Mouse (Mus musculus) adipocyte (in vitro differentiated cells): ENCODE data around the gene Rhoj.
"Not testable (repeated sequence)": the region's sequence is repeated elsewhere in the genome, so short reads cannot be mapped to it uniquely, and the experiment has no call there.

Experiments
- DNase-seq: peaks from one replicate; pipeline ENCODE4 v3.0.0-alpha.2; 2016; ENCODE audit warnings: low spot score

Rhoj gene

DNA sequence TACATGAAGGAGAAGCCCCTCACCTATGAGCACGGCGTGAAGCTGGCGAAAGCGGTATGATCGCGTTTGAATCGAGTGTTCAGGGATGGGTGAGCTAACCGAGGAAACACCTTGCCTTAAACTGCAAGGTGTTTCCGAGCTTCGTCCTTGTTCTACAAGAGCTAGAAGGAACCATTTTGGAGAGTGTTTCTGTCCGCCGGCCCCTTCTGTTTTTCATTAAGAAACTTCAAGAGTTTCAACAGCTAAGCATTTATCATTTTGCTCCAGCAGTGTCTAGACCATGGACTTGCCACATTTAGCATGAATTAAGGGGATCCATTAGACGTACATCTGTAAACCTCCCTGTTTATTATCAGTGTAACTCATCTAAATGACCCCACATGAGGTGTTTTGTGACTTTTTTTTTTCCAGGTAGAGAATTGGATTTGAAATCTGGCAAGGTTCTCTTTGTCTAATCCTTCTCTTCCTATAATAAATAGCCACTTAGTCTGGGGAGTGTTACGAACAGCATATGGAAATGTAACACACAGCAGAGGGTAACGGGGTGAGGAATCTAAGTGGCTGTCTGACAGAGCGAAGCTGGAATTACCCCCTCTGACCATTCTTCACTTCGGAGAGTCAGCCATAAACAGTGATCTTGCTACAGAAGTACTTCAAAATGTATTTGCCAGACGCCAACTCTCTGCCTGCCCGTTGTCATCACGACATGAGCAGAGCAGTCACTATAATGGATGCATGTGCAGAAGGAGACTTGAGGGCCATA, 86.1 kb downstream of the Rhoj start:
- no peak for DNase-seq

DNA sequence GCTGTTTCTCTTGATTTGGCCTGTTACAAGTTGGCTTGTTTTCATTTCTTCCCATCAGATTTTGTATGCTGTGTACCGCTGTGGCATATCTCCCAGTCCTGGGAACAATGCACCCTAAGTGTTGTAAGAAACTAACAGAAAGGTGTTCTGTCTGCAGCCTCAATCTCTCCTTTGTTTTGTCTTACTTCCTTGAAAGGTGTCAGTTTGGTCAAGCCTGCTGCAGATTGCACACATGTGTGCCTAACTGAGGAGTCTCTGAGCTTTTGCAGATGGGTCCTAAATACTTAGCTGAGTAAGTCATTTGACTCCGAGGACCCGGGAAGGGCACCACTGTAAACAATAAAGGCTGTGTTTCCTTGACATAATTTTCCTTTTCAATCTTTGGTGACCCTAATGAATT, 88.5 kb downstream of the Rhoj start:
- DNase-seq: no peak

DNA sequence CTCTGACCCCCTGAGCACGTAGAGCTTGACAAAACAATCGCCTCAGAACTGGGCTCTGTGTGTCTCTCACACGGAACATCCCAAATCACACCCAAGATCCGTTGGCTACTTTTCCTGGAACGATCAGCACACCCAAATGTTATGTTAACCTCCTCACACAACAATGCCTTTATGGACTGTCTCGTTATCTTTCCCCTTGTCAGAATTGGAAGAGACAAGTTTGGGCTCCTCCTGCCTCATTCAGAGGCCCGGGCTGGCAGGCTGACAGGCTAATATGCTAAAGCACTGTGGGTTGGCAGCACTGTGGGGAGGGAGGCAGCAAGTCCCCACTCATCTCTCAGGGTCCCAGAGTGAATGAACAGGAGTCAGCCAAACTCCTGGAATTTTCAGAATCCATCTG, 89.0 kb downstream of the Rhoj start:
- no peak for DNase-seq

DNA sequence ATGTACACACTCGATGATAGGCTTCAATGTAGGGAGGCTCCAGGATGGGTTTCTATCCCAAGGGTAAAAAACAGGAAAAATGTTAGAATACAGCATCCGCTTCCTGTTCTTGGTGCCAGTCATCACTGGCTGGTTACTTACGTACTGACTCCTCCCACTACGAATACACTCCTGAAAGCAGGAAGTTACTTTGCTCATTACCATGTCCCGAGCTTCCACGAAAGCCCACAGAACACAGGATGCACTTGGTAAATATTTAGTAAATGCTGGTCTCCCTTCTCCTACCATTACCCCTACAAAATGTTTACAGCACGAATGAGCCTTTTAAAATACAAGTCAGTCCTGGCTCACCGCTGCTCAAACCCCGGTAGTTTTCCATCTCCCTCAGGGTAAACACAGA, 104.8 kb downstream of the Rhoj start:
- DNase-seq: no peak

DNA sequence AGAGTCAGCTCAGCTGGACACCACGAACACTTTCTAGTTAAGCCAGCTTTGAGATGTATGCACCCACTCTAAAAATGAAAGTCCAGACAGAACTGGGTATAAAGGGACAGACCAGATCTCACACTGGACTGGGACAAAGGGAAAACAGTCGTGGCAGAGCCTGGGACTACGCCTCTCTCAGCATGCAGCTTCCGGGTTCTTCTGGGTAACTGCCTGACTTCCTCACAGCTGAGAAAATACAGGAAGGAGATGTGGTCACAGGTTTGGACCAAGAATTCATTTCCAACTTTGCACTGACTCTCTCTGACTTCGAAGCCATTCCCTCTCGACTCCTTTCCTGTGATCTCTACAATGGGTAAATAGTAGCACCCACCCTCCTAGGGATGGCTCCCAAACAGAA, 106.9 kb downstream of the Rhoj start:
- peak; percentile 27 for DNase-seq

DNA sequence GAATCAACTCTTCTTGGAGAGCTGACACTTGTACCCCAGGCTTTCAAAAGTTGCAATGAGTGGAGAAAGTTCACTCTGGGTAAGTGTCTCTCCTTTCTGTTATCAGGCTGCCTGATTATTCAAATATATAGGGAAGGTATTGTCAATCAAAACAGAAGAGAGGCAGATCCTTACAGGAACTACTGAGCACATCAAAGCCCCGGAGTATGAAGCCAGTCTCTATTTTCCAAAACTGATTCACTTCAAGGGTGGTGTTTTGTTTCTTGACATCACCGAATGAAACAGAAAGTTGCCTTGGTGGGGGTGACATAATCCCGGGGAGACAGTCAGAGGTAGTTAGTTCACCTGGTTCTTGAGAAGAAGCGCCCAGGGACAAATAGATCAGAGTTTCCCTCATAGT, 108.6 kb downstream of the Rhoj start, which contains the start of gene Gphb5:
TSS of gene Gphb5 (minus strand) at position 101 of the 400 bp plus-strand sequence.
- no peak for DNase-seq

DNA sequence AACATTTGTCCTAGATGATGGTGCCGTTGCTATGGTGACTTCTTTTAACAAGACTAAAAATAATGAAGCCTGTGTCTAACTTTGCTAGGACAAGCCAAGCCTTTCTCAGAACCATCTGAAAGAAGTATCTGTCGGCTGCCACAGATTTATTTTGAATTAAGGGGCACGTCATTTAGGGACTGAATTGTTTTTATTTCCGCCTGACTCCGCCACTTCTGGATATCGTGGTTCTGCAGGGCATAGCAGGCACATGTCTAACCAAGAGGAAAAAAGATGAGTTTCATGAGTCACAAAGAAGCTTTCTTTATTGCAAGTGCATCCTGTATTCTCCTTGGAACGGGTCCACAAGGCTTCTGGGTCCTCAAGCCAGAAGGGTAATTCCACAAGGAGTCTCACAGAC, 116.2 kb downstream of the Rhoj start:
- no peak for DNase-seq

DNA sequence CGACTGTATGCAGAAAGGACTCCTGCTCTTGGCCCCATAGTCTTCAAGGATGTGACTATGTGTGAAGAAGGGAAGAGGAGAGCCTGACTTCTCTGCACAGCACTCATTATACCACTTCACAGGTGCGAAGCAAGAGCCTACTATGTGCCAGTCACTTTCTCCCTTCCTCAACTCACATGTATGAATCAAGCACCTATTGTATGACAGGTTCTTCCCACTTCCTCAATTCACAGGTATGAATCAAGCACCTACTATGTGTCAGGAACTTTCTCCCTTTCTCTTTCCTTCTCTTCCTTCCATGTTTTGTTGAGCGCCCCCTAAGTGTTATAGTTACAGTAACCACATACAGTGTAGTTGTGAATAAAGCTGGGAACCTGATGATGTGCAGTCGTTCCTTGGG, 116.7 kb downstream of the Rhoj start:
- DNase-seq: no peak

DNA sequence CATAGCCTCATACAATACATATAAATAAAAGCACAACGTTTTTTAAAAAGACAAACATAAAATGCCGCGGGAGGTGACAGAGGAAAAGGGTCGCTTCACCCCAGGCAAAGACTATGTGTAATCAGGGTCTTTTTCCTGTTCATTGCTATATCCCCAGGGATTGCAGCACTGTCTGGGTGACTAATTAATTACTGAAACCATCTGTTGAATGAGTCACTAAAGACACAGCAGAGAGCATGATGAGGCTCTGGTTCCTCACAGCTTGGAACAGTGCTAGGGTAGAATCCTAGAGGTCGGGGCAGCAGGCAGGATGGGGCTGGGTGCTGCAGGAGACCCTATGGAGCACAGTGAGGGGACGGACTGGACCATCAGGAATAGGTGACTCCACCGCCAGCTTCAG, 117.8 kb downstream of the Rhoj start:
- DNase-seq: no peak

DNA sequence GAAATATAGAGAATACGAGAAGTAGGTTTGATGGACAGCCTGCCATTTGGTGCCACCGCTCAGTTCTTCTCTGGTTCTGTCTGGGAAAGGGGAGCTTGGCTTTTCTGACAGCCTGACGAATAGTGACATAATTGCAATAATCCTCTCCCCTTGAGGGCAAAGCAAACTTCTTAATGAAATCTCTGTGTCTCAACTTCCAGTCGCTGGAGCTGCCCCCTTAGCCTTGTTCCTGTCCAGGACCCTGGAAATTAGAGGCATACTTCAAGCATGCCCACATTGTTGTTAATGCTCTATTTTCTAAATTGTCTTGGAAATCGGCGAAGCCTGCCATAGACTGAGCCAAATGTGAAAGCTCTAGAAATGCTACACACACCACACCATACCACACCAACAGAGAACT, 120.6 kb downstream of the Rhoj start:
- no peak for DNase-seq

DNA sequence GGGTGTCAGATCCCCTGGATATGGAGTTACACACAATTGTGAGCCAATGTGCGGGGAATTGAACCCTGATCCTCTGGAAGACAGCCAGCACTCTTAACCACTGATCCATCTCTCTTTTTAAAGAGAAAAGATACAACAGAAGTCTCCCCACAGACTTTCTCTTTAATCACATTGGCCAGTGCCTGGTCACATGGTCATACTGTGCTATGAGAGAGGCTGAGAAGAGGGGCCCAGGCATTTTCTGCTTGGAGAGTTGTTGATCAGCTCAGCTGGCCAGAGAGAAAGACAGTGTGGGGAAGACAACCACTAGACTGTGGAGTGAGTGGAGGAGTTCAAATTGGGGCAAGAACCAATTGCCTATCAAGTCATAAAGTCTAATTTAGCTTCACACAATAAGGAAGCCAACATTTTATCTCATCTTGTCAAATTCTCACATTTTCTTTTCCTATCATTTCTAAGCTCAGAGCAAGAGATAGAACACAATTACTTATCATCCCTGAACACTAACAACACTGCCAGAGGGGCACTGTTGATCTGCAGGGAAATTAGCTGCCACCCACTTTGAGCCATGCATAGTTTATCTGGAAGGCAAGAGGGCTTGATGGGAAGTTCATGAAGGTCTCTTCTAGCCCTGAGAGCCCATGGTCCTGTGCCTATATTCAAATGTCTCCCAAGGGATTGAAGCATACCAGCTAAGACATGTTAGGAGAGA, 121.7 kb downstream of the Rhoj start:
- no peak for DNase-seq

DNA sequence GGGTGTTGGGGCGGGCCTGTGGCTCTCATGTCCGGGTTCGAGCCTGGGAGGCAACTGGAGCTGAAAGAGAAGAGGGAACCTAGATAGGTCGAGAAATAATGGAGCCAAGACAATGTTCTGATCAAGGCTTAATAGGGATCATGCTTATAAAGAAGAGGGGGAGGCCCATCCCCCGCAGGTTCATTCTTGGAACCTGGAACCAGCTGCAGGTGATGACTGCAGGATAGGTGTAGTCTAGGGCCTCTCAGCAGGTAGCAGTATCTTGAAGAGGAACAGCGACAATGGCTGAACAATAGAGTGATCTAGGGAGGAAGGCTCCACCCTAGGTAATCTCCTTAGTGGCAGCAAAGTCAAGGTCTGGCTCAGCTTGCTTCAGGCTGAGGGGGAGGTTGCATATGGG, 124.3 kb downstream of the Rhoj start:
- DNase-seq: not testable (repeated sequence)

DNA sequence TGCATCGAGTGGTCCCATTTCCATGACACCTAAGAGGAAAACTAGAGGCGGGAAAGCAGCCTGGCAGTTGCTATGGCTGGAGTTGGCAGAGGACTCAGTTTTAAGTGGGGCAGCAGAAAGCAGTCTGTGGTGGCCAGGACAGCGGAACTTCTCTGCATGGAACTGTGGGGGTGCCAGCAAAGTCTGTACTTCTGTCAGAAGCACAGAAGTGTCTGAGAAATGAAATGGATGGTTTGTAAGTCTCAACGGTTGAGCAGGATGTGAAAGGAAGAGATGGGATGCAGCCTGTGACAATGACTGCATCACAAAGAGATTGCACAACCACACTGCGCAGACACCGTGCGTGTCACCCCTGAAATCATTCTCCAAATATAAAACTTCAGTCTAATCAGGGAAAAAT, 138.1 kb downstream of the Rhoj start:
- no peak for DNase-seq

DNA sequence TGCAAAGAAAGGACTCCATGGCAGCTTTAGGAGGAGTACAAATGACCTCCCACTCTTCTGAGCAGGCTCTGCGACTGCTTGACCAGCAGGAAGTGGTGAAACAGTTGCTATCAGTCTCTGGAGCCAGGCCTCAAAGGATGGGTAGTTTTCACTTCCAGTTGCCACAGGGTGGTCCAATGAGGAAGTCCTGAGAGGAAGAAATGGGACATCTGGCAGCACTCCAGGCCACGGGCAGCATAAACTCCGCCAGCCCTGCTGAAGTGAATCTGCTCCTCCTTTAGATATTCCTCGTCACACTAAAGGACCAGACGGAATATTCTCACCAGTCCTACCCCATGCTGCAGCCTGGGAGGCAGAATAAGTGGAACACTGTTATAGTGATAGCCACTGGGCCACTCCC, 140.8 kb downstream of the Rhoj start:
- no peak for DNase-seq

DNA sequence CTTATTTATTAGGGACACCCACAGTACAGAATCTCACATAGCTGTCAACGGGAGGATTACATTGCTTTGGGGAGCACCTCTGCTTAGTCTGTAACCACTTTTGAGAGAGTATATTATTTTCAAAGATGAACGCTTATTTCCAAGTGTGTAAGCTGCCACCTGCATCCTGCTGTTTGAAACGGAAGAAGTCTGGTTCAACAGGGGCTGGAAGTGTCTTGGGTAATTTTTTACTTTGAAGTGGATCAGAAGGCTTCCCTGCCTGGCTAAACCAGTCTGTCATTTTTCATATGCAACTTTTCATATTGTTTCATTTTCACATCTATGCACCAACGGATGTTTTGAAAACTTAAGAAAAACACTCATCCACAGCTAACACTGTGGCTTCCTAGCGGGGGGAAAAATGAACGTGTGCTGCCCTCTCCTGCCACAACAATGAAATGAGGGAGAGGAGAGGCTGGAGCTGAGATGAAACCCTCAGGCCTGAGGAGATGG, 141.4 kb downstream of the Rhoj start:
- no peak for DNase-seq

DNA sequence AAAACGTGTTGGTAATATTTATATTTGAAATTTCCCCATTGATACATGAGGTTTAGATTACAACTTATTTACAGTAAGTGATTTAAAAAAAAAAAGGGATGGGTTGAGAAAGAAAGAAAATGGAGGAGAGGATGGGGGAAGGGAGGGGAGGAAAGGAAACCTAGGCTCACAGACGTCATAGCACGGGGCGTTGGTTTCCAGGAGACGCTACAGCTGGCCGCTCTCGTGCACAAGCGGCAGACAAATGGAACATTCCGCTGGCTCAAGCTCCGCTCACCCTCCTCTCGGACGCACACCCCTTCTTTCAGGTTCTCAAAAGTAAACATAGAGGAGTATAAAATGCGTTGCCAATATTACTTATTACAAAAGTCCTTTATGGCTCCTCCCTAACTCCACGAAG, 141.9 kb downstream of the Rhoj start:
- DNase-seq: no peak

DNA sequence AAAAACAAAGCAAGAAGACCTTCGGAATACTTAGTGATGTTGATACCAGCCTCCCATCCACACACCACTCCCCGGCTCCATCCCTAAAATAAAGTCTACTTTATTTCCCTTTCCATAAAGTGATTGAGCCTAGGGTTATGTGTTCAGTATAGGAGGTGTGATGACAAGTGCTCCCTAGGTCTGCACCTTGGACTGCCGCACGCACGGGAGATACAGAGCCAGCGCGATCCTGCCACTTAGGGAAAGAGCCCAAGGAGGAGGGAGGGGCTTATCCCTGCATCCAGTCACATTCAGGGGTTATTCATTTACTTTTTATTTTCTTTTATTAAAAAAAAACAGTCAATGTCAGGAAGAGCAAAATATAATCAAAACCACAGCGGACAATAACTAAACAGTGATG, 142.5 kb downstream of the Rhoj start:
- no peak for DNase-seq
